Mouse (Mus musculus): ENCODE data around the gene Mad1l1.
A peak's percentile ranks its signal among the peaks of the same experiment; 100 is the strongest.
"Not testable (repeated sequence)": the region's sequence is repeated elsewhere in the genome, so short reads cannot be mapped to it uniquely, and the experiment has no call there.

Mad1l1 gene

DNA sequence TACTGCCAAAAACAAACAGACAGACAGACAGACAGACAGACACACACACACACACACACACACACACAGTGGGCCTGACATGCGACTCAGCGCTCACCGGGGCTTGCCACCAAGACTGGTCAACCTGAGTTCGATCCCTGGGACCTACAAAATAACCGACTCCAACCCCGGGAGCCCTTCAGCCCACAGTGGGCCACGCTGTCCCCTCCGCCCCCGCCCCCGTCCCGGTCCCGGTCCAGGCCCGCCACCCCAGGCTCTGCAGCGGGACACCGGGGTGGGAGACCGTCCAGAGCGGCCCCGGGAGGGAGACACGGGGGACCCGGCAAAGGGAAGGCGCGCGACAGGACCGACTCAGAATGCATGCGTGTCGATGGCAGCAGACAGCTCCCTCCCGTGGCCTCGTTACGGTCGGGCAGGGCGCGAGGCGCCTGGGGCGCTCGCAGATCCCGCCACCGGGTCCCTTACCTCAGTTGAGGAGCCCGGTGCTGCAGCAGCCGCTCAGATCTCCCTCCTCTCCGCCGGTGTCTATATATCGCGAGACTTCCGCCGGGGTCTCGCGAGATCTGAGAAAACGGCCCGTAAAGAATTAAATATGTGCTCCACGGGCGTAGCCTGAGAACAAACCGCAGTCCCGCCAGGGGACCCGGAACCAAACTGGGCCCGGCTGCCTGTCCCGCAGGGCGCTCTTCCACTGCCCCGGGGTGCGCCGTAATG is at the start of gene Mad1l1, which contains the start of gene Nudt1:
Gene Mad1l1 (minus strand): TSS at position 511 of the 714 bp plus-strand sequence.
Gene Nudt1 (plus strand): TSS at position 615 of the 714 bp plus-strand sequence.
- peak; percentile 93 for DNase-seq (ENCODE audit: low spot score)

DNA sequence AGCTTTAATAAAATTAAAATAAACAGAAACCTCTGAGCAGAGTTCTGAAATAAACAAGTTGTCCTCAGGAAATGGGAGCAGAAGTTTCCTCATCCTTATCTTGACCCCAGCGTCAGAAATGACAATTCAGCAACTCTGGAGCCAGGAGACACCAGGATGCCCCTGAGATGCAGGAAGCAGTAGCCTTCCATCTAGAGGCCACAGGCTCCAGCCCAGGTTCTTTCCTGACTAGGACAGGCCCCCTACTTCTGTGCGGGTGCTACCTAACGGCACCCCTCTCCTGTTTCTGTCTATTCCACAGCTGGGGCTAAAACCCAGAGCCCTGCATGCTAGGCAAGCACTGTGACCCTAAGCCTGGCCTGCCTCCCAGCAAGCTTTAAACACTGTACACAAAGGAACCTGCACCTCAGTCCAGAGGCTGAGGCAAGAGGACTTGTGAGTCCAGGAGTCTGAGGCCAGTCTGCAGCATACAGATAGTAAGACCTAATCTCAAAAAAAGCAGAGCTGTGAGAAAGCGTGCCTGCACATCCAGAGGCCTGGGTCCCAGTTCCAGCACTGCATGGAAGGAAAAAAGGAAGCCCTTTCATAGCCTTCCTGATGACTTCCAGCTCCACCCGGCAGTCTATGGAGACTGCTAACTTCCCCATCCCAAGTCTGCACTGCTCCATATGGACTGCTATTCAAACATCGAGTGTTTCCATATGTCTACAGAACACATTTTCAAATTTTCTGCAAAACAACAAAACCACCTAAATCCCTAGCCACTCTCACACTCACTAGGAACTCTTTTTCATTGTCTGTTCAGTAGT is 49.3 kb upstream of the Mad1l1 start:
- DNase-seq (ENCODE audit: low spot score), result no peak

DNA sequence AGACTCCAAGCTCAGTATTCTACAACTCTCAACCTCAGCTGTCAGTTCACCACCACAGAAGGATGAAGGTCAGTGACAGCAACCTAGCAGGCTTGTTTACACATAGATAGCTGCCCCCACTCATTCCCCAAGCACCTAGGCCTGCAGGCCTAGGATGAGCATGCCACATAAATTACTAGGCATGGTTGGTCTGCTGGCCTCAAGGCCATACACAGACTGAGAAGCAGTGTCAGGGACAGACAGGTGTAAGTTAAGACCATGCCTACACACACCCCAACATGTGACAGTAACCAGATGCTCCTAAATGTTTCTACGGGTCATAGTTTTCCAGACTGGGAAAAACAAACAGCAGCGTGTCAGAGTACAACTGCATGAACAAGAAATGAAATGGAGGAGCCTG is 48.1 kb upstream of the Mad1l1 start:
- no peak for DNase-seq (ENCODE audit: low spot score)

DNA sequence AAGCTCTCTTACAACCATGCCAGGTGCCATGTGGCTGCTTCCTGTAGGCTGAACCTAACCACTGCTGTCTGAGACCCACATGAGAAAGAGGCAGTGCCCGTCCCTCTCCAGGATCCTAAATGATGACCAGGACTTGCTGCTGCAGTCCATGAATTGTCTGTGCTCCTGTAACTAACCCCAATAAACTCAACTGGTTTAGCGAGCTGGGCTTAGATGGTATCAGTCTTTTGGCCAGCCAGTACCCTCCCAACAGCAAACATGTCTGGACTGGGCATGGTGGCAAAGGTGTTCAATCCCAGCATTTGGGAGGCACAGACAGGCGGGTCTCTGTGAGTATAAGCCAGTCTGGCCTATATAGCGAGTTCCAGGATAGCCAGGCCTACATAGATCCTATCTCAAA is 47.6 kb upstream of the Mad1l1 start:
- no peak for DNase-seq (ENCODE audit: low spot score)

DNA sequence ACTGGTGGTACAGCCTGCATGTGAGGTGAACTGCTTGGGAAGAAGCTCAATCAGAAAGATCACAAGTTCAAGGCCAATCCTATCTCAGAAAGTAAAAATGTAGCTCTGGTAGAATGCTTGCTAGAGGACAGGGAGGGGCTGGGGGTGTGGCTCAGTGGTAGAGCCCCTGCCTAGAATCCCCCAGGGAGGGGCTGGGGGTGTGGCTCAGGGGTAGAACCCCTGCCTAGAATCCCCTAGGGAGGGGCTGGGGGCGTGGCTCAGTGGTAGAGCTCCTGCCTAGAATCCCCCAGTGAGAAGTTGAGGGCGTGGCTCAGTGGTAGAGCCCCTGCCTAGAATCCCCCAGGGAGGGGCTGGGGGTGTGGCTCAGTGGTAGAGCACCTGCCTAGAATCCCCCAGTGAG is 46.8 kb upstream of the Mad1l1 start:
- DNase-seq (ENCODE audit: low spot score), result not testable (repeated sequence)

DNA sequence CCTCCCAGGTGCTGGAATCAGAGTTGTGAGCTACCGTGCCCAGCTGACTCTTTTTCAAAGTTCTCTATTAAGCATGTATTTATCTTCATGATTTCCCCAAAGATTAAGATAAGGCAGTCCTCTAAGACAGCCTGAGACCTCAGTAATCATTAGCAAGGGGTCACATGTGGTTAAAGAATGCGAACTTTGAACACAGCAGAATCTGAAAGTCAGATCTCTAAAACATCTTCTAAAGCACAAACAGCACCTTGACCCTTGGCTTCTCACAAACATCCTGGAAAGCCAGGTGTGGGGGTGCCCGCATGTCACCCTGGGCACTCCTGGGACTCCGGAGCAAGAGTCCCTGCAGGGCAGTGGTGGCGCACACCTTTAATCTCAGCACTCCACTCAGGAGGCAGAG is 43.1 kb upstream of the Mad1l1 start:
- no peak for DNase-seq (ENCODE audit: low spot score)

DNA sequence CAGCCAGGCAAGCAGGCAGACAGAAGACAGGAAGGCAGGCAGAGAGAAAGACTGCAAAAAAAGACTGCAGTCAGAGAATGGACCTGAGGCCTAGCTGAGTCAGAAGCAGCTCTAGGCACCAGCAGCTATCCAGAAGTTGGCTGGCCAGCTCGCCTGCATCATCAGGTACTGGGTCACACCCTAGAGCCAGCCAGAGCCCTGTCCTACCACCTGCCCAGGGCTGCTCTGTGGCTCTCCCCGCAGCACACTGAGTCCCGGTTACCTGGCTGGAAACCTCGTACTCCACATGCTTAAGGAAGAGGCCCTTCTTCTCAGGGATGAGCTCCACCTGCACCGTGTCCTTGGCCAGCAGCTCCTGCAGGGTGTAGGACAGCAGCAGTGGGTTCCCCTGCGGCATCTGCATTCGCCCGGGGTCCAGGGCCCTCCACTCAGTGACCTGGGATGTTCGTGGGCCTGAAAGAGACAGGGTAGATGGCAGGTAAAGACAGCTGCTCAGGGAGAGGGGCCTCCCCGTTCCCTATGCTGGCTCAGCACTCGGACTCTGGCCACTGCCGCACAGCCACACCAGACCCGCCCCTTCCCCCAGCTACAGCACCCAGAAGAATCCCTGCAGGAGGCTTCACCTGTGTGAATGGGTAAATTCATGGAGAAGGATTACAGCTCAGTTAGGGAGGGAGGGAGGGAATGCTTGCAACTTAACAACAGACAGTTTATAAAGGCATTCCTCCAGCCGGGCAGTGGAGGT is 38.8 kb upstream of the Mad1l1 start:
- DNase-seq (ENCODE audit: low spot score), result no peak

DNA sequence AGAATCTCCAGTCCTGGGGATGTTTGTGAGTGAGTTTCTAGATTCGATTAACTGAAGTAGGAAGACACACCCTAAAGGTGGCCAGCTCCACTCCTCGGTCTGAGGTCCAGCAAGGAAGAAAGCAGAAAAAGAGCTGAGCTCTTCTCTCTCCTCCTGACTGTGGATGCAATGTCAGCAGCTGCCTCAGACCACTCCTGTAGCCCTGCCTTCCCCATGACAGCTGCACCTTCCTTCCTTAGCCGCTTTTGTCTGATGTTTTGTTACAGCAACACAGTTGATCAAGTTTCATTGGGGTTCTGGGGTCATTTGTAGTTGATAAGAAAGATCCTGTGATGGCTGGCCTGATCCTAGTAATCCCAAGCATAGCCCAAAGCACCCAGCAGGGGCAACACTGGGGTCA is 36.1 kb upstream of the Mad1l1 start:
- DNase-seq (ENCODE audit: low spot score), result no peak

DNA sequence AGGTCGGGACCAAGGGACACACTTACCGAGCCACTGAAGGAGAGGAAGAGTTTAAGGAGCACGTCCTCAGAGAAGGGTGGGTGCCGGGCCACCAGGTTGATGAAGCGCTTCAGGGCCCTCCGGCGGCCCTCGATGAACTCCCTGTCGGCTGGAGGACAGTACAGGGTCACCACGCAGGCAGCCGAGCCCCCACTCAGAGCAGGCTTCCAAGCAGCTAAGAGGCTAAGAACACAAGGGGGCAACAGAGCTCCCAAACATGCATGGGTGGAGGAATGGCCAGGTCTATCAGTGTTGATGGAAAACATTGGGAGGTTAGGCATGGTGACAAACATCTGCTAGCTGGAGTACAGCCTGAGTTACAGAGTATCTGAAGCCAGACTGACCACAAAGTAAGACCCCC is 34.6 kb upstream of the Mad1l1 start:
- DNase-seq (ENCODE audit: low spot score), result no peak

DNA sequence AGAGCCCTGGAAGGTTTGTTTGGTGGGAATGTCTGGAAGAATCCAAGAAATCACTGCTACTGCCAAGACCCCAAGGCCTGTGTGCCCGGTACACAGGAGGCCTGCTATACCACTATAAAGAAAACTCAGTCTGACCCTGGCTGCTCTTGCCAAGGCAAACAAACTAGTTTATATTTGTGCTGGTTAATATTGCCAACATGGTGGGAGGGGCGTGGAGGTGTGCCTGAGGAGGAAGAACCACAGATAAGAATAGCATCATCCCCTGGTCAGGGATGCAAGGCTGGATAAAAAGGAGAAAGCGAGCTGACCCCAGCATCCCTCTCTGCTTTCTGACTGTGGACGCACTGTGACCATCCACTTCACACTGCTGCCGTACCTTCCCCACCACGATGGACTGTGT is 31.0 kb upstream of the Mad1l1 start:
- DNase-seq (ENCODE audit: low spot score), result no peak

DNA sequence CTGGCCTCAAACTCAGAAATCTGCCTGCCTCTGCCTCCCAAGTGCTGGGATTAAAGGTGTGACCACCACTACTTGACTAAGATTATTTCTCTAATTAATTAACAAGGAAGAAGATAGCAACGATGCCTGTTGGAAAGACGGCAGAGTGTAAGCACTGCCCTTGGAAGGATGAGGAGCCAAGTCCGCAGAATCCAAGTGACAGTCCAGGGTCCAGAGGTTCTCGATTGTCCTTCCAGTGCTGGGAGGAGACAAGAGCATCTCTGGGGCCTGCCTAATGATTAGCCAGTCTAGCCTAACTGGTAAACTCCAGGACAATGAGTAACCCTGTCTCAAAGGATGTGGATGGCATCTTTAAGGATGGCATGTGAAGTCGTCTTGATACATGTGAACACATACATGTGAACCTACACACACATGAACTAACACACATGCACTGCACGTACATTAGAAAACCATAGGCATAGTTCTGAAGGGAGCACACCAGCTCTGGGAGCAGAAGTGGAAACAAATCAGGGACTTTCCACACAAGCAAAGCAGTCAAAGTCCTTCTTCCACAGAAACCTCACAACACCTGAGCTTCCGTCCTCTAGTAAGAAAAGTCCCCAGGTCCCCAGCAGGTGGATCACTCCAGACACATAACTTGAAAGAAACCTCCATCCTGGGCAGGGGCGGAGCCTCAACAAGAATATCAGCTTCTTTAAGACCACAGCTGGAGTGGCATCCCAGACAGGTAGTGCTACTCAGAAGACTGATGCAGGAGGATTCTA is 29.6 kb upstream of the Mad1l1 start:
- DNase-seq (ENCODE audit: low spot score), result no peak

DNA sequence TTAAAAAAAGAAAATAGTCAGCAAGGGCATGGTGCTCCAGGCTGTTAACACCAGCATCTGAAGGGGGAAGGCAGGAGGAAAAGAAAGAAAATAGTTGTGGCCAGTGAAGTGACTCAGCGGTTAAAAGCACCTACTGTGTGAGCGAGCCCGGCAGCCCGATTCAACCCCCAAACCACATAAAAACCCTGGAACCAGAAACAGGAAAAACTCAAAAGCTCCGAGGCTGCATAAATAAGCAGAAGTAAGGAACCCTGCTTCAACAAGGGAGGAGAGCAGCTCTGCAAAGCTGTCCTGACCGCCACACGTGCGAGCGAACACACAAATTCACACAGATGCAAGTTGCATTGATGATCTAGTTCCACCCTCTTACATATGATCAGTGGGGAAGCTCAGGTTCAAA is 28.5 kb upstream of the Mad1l1 start:
- DNase-seq (ENCODE audit: low spot score), result no peak

DNA sequence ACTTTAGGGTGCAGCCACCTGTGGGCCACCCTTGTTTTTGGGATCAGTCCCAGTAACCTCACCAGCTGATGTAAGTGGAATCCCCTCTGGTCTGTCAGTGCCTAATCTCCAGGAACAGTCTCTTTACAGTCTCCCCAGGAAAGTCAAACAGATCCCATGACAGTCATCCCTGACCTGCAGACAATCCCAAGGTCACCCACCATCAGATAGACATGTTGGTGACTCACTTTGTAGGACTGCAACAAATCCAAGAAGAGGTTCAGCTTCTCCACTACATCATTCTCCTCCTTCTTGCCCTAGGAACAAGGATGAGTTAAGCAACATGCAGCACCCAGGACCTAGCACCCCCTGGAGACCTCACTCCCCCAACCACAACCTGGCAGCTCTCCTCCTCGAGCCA is 24.7 kb upstream of the Mad1l1 start:
- no peak for DNase-seq (ENCODE audit: low spot score)

DNA sequence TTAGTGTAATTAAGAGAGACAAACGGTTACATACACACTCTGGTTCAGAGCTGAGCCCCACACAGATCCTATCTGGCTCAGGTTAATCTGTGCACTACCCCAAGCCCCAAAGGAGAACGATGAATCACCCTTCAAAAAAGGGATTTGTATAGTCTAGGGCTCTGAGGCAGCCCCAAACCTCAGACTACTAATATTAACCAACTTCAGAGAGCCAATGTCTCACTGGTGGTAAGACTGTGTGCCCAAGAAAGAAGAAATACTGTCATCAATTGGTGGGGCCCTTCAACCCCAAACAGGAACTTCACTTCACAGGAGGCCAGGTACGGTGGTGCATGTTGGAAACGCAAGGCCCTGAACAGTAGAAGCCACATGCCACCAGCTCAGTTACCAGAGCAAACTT is 23.9 kb upstream of the Mad1l1 start:
- DNase-seq (ENCODE audit: low spot score), result no peak

DNA sequence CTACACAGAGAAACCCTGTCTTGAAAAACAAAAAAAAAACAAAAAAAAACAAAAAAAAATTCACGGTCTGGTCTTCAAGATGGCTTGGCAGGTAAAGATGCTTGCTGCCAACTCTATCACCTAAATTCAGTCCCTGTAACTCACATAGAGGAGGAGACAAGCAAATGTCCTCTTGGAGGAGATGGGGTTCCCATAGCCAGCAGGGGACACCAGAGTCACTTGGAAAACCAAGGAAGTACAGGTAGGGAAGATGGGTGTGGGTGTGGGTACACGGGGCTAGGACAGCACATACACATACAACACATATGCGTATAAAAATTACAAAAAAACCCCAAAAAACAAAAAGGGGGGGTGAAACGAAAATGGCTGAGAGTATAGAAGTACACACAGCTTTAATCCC is 21.5 kb upstream of the Mad1l1 start:
- DNase-seq (ENCODE audit: low spot score), result no peak

DNA sequence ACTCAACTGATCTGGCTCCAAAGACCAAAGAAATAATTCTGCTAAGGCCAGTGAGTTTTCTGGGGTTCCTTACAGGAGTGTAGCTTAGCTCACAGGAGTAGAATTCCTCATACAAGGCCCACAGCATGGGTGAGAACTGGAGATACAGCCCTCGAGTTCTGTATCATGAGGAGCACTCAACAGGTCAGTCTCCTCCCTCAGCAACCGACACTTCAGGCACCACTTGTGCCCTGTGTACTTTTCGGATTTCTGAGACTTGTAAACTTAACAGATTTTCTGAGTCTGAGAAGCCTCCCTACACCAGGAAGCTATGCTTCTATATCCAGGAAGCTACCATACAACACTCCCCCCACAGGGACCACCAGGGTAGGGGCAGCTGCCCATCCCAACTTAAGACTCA is 18.5 kb upstream of the Mad1l1 start:
- DNase-seq (ENCODE audit: low spot score), result no peak

DNA sequence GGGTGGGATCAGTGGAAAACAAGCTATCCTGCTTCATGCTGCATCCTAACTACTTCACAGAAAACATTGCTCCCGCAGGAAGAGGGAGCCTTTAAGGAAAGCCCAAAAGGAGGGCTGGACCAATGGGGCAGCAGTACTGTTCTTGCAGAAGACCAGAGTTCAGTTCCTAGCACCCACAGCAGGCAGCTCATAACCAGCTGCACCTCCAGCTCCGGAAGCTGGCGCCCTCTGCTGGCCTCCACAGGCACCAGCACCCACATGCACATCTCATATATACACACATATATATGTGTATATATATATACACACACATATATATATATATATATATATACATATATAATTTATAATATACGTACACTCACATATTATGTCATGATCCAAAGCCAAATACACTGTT is 17.4 kb upstream of the Mad1l1 start:
- DNase-seq (ENCODE audit: low spot score), result no peak

DNA sequence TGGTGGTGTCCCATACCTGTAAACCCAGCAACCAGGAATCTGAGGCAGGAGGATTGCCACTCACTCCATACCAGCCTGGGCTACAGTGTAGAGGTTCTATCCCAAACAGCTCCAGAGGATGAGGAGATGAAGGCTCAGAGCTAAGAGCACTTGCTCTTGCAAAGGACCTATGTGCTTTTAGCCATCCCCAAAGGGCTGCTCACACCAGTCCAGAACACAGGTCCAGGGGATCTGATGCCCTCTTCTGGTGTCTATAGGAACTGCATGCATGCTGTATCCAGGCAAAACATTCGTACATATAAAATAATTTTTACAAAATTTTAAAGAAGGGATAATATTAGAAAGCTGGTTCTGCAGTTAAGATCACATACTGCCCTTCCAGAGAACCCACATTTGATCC is 15.3 kb upstream of the Mad1l1 start:
- DNase-seq (ENCODE audit: low spot score), result peak; percentile 27

DNA sequence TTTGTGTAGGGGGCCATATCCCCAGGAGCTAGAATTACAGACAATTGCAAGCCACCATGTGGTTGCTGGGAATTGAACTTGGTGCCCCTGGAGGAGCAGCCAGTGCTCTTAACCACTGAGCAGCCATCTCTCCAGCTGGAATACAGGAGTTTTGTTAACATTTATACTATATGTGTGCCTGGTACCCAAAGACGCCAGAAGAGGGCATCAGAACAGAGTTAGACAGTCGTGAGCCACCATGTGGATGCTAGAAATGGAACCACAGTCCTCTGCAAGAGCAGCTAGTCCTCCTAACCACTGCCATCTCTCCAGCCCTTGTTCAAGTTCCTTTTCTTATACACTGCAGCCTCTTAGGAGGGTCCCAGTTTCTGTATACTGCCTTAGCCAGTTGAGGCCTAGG is 12.3 kb upstream of the Mad1l1 start:
- DNase-seq (ENCODE audit: low spot score), result no peak

DNA sequence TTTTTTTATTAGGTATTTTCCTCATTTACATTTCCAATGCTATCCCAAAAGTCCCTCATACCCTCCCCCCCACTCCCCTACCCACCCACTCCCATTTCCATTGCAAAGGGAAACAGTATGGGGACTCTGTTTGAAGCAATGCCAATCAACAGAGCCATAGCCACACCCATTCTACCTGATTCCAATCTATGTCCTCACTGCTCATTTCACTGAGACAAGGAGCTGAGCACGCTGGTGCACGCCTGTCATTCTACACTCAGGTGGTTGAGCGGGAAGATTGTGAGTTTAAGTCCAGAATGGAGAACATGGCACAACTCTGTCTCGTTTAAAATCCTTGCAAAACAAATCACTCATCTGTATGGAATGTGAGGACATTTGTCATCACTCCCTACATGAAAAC is 11.2 kb upstream of the Mad1l1 start:
- no peak for DNase-seq (ENCODE audit: low spot score)

DNA sequence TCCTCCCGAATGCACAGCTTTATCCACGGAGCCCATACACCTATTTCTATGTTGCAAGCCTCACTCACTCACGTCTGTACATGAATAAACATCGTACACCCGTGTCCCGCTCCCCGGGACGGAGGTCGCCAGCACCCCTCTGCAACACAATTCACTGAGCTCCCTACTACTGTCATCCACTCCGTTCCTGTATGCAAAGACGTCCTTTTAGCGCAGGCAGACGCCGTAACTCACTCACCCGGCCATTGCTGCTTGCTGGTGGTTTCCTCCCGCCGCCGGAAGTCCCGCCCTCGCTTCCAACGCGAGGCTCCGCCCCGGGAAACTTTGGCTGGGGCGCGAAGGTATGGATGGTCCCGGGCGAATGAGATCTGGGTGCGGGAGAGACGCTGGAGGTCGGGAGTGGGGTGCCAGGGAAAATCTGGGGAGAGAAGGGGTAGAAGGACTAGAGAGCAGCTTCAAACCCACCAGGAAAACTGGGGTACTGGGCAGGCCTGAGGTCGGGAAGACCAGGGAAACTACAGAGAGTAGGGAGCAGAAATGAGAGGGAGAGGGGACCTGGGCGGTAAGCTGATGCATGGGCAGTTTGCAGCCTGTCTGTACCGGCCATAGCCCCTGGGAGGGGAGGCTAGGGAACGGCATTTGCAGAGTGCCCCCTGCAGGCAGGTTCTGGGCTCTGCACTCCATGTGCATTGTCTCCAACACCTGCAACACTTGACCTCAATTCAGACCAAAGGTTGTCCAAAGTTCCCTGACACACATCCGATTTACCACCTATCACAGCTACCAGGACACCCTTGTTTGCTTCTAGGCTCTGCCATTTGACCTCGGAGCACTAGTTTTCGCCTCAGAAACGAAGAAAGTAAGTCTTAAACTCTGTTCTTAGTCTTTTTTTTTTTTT is 10.5 kb upstream of the Mad1l1 start, which contains the start of gene Mrm2:
Gene Mrm2 (minus strand): TSS at position 284 of the 898 bp plus-strand sequence.
- peak; percentile 77 for DNase-seq (ENCODE audit: low spot score)

Data from layer of hippocampus, adult 11-12 months (tissue).